Mouse (Mus musculus): Measurements from ENCODE around the gene Ren1.

Gene Ren1

GRCm38 (mm10) chr1:133344357-133344756 lies 6.0 kb upstream of the Ren1 start:
- no peak for DNase-seq (ENCODE audit: low spot score in 2 of 2)

- DNase-seq (ENCODE audit: low spot score in 2 of 2): no peak
Observed at GRCm38 (mm10) chr1:133346531-133346930, 3.8 kb upstream of the Ren1 start.

- DNase-seq (ENCODE audit: low spot score in 2 of 2): no peak
Observed at GRCm38 (mm10) chr1:133347226-133347625, 3.1 kb upstream of the Ren1 start.

GRCm38 (mm10) chr1:133347693-133348520 lies 2.4 kb upstream of the Ren1 start:
- DNase-seq (ENCODE audit: low spot score in 2 of 2): no peak

GRCm38 (mm10) chr1:133351762-133352161 lies 1.5 kb downstream of the Ren1 start:
- DNase-seq (ENCODE audit: low spot score in 2 of 2): no peak

- peak; percentile 88 for DNase-seq (ENCODE audit: low spot score in 2 of 2)
Observed at GRCm38 (mm10) chr1:133353371-133353809, 3.1 kb downstream of the Ren1 start.

GRCm38 (mm10) chr1:133355469-133355868 lies 5.2 kb downstream of the Ren1 start:
- no peak for DNase-seq (ENCODE audit: low spot score in 2 of 2)

GRCm38 (mm10) chr1:133355912-133356311 lies 5.6 kb downstream of the Ren1 start:
- no peak for DNase-seq (ENCODE audit: low spot score in 2 of 2)

GRCm38 (mm10) chr1:133356330-133356729 lies 6.0 kb downstream of the Ren1 start:
- DNase-seq (ENCODE audit: low spot score in 2 of 2): no peak

GRCm38 (mm10) chr1:133361006-133361405 lies 10.7 kb downstream of the Ren1 start:
- no peak for DNase-seq (ENCODE audit: low spot score in 2 of 2)

GRCm38 (mm10) chr1:133362103-133362502 lies 11.8 kb downstream of the Ren1 start:
- DNase-seq (ENCODE audit: low spot score in 2 of 2): no peak

- peak; percentile 68 to 72 for DNase-seq (ENCODE audit: low spot score in 2 of 2)
Observed at GRCm38 (mm10) chr1:133363276-133364021, 13.1 kb downstream of the Ren1 start, which contains the start of gene Etnk2. Etnk2 (plus strand) TSS chr1:133363572.

GRCm38 (mm10) chr1:133364022-133364630 lies 13.8 kb downstream of the Ren1 start:
- no peak for DNase-seq (ENCODE audit: low spot score in 2 of 2)

GRCm38 (mm10) chr1:133364890-133365289 lies 14.6 kb downstream of the Ren1 start:
- no peak for DNase-seq (ENCODE audit: low spot score in 2 of 2)

GRCm38 (mm10) chr1:133366951-133367605 lies 16.8 kb downstream of the Ren1 start:
- DNase-seq (ENCODE audit: low spot score in 2 of 2): peak in 1 of 2 experiments; percentile 31

- DNase-seq (ENCODE audit: low spot score in 2 of 2): no peak
Observed at GRCm38 (mm10) chr1:133367606-133368488, 17.5 kb downstream of the Ren1 start.

GRCm38 (mm10) chr1:133368644-133369043 lies 18.3 kb downstream of the Ren1 start:
- peak; percentile 71 to 79 for DNase-seq (ENCODE audit: low spot score in 2 of 2)

- no peak for DNase-seq (ENCODE audit: low spot score in 2 of 2)
Observed at GRCm38 (mm10) chr1:133370352-133370751, 20.0 kb downstream of the Ren1 start.

- DNase-seq (ENCODE audit: low spot score in 2 of 2): no peak
Observed at GRCm38 (mm10) chr1:133371431-133371830, 21.1 kb downstream of the Ren1 start.

- DNase-seq (ENCODE audit: low spot score in 2 of 2): no peak
Observed at GRCm38 (mm10) chr1:133372113-133372512, 21.8 kb downstream of the Ren1 start.
